Mouse (Mus musculus) liver, adult 2 months (tissue): ENCODE results near the gene Lgr6.

Source experiments
- CTCF ChIP-seq: fragments of 200-500 bp; IDR thresholded peaks from 2 replicates; pipeline ENCODE4 v1.5.1; 2011; ENCODE audit warnings: low read depth, low read length, control low read depth
- POLR2A ChIP-seq: fragments of 200-500 bp; IDR thresholded peaks from 2 replicates; pipeline ENCODE4 v1.6.1; 2011; ENCODE audit warnings: low read length, control low read depth; ENCODE audit not compliant: insufficient read depth; ENCODE audit errors: extremely low read depth

GRCm38 (mm10) chr1:134994739-134995138 lies 110.3 kb downstream of the Lgr6 start:
- TF ChIP-seq CTCF (no peak), POLR2A (no peak)
